Mouse (Mus musculus) A20 (cell line): ENCODE results near the gene Kif23.

Source experiments
- DNase-seq: peaks from one replicate; pipeline ENCODE4 v3.0.0-alpha.2; 2011; ENCODE audit warnings: low read depth, low spot score

Kif23 gene

GRCm38 (mm10) chr9:61906912-61907311 is 39.7 kb downstream of the Kif23 start:
- DNase-seq, result peak; percentile 69

- DNase-seq, result no peak
Observed at GRCm38 (mm10) chr9:61905576-61905975, 41.0 kb downstream of the Kif23 start.

- DNase-seq, result no peak
Observed at GRCm38 (mm10) chr9:61904201-61904600, 42.4 kb downstream of the Kif23 start.

GRCm38 (mm10) chr9:61902445-61902844 is 44.1 kb downstream of the Kif23 start:
- no peak for DNase-seq

- DNase-seq, result peak; percentile 72
Observed at GRCm38 (mm10) chr9:61901574-61901973, 45.0 kb downstream of the Kif23 start.

GRCm38 (mm10) chr9:61899804-61900203 is 46.8 kb downstream of the Kif23 start:
- peak; percentile 61 for DNase-seq

- peak; percentile 73 for DNase-seq
Observed at GRCm38 (mm10) chr9:61898401-61898800, 48.2 kb downstream of the Kif23 start.

GRCm38 (mm10) chr9:61895014-61895413 is 51.6 kb downstream of the Kif23 start:
- DNase-seq, result no peak

GRCm38 (mm10) chr9:61889855-61890254 is 56.7 kb downstream of the Kif23 start:
- DNase-seq, result no peak

GRCm38 (mm10) chr9:61887661-61888379 is 58.8 kb downstream of the Kif23 start:
- DNase-seq, result no peak

GRCm38 (mm10) chr9:61885964-61886363 is 60.6 kb downstream of the Kif23 start:
- no peak for DNase-seq

- DNase-seq, result no peak
Observed at GRCm38 (mm10) chr9:61884936-61885335, 61.6 kb downstream of the Kif23 start.

- DNase-seq, result no peak
Observed at GRCm38 (mm10) chr9:61884375-61884774, 62.2 kb downstream of the Kif23 start.

GRCm38 (mm10) chr9:61882179-61882578 is 64.4 kb downstream of the Kif23 start:
- DNase-seq, result peak; percentile 17

GRCm38 (mm10) chr9:61878889-61879288 is 67.7 kb downstream of the Kif23 start:
- peak; percentile 62 for DNase-seq

- DNase-seq, result no peak
Observed at GRCm38 (mm10) chr9:61877373-61878112, 69.0 kb downstream of the Kif23 start.

GRCm38 (mm10) chr9:61873325-61873724 is 73.2 kb downstream of the Kif23 start:
- no peak for DNase-seq

- no peak for DNase-seq
Observed at GRCm38 (mm10) chr9:61872246-61872941, 74.2 kb downstream of the Kif23 start.

GRCm38 (mm10) chr9:61871839-61872238 is 74.7 kb downstream of the Kif23 start:
- DNase-seq, result no peak

GRCm38 (mm10) chr9:61867659-61868058 is 78.9 kb downstream of the Kif23 start:
- no peak for DNase-seq
